Mouse (Mus musculus): ENCODE results near the gene Spsb3. TPM values are rescaled to one million over a fixed set of nuclear protein-coding genes. Genes with fewer than 3 reads are reported as not detected.

Gene Spsb3
- polyA plus RNA-seq, 1 experiment from 2014 or later, result 45.4 TPM

DNA sequence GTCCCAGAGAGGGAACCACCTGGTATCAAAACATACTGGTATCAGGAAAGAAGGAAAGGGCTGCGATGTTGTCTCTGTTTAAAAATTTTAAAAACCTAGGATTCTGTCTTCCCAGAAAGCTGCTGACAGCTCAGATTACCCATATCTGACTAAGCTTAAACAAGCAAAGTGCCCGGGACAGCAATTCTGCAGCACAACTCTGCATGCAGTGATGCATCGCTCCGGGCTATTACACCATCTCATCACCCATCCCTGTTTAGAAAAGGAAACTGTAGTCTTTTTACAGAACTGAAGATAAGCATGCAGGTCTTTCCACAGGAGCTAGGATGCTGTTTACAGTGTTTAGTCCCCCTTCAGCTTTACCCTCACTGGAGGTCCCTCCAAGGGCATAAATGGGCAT is 48.5 kb downstream of the Spsb3 start:
- Histone ChIP-seq H3K27me3 (replicated peaks; ENCODE audit: insufficient read depth, low read length) (no peaks in the 10 kb centered on the region), H3K36me3 (ENCODE audit: insufficient read depth, low read length) (no peaks in the 10 kb centered on the region), H3K9me3 (ENCODE audit: low read length) (no peaks in the 10 kb centered on the region), H3K4me2 (replicated peaks; ENCODE audit: low read depth, low read length) (no peak overlapping the region), H3K4me3 (ENCODE audit: low read depth, low read length) (no peak overlapping the region), H3K27ac (ENCODE audit: low read length) (no peak overlapping the region), H3K9ac (replicated peaks; ENCODE audit: low read depth) (peak overlapping the region; percentile 79; the same call in 1 of the 2 replicates), H3K4me1 (ENCODE audit: insufficient read depth, low read depth, low read length) (peaks cover 9% of the 10 kb centered on the region)
- no peak for TF ChIP-seq EP300 (IDR thresholded peaks at IDR 0.05)
- no peak for TF ChIP-seq CTCF (IDR thresholded peaks at IDR 0.05)
- DNase-seq (ENCODE audit: low spot score) (no peak), ATAC-seq (no peak)
- 55% methylated on average over 4 of the region's 4 CpGs for WGBS

GRCm38 (mm10) chr17:24935666-24936065 is 49.2 kb downstream of the Spsb3 start:
- Histone ChIP-seq H3K36me3 (ENCODE audit: insufficient read depth, low read length) (no peaks in the 10 kb centered on the region), H3K9me3 (ENCODE audit: low read length) (no peaks in the 10 kb centered on the region), H3K27me3 (replicated peaks; ENCODE audit: insufficient read depth, low read length) (no peaks in the 10 kb centered on the region), H3K27ac (ENCODE audit: low read length) (no peak overlapping the region), H3K4me2 (replicated peaks; ENCODE audit: low read depth, low read length) (peak overlapping the region; percentile 82), H3K4me1 (ENCODE audit: insufficient read depth, low read depth, low read length) (peaks cover 9% of the 10 kb centered on the region), H3K4me3 (ENCODE audit: low read depth, low read length) (peak overlapping the region; percentile 68), H3K9ac (replicated peaks; ENCODE audit: low read depth) (peak overlapping the region; percentile 79)
- TF ChIP-seq CTCF (IDR thresholded peaks at IDR 0.05), result no peak
- TF ChIP-seq EP300 (IDR thresholded peaks at IDR 0.05), result no peak
- DNase-seq (ENCODE audit: low spot score) (no peak), ATAC-seq (no peak)

DNA sequence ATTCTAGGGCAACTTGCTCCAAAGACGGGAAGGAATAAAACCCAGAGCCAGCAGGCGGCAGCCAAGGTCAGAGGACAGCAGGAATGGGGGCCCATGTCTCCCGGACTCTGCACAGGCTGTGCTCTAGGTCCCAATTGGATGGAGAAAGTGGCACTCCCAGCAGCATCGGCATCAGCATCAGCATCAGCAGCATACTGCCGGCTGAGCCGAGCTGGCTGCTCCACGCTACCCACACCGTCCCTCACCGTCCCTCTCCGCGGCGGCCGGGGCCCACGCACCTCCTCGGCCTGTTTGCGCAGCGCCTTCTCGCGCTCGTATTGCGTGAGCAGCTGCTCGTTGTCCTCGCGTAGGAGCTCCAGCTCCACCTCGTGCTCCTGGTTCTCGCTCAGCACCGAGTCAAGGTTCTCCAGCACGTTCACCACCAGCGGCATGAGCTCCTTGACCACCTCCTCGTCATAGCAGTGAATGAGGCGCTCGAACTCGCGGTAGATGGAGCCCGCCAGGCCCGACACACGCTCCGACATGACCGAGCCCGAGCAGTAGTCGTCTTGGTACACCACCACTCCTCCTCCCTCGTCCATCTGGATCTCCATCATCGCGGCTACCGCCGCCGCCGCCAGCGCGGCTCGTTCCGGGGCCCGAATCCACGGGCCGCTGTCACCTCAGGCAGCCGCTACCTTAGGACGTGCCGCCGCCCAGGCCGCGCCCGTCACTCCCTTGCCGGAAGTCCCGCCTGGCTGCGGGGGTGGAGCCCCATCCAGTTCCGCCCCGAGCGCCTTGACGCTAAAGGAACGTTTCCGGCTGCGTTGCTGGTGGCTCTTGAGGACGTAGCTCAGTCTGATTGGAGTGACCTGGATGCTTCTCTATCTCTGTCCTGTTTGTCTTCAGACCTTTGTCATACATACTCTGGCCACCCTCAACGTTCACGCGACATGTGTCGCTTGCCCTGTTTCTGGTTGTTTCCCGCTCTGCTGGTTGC is 50.1 kb downstream of the Spsb3 start, which contains the start of gene Mapk8ip3:
Mapk8ip3 (minus strand) TSS at position 719 of the 979 bp plus-strand sequence.
- peak; percentile 96 for DNase-seq (ENCODE audit: low spot score)
- H3K4me3 ChIP-seq (ENCODE audit: low read depth, low read length), result peak within 1 kb of the TSS; percentile 68
- 3% methylated on average over 73 of the region's 78 CpGs for WGBS
- no peak for TF ChIP-seq EP300 (IDR thresholded peaks at IDR 0.05)
- TF ChIP-seq CTCF (IDR thresholded peaks at IDR 0.05), result peak; percentile 51
- no peaks in the 10 kb centered on the region for H3K9me3 ChIP-seq (ENCODE audit: low read length)
- peak within 1 kb of the TSS; percentile 72 for H3K27ac ChIP-seq (ENCODE audit: low read length)
- peak within 1 kb of the TSS; percentile 79 for H3K9ac ChIP-seq (replicated peaks; ENCODE audit: low read depth)
- H3K4me2 ChIP-seq (replicated peaks; ENCODE audit: low read depth, low read length), result peak within 1 kb of the TSS; percentile 82
- peak; percentile 99 for ATAC-seq
- no peaks in the 10 kb centered on the region for H3K36me3 ChIP-seq (ENCODE audit: insufficient read depth, low read length)
- peaks cover 9% of the 10 kb centered on the region for H3K4me1 ChIP-seq (ENCODE audit: insufficient read depth, low read depth, low read length)
- no peaks in the 10 kb centered on the region for H3K27me3 ChIP-seq (replicated peaks; ENCODE audit: insufficient read depth, low read length)

GRCm38 (mm10) chr17:24937266-24937665 is 50.8 kb downstream of the Spsb3 start:
- H3K4me1 ChIP-seq (ENCODE audit: insufficient read depth, low read depth, low read length), result peaks cover 9% of the 10 kb centered on the region
- H3K4me2 ChIP-seq (replicated peaks; ENCODE audit: low read depth, low read length), result peak overlapping the region; percentile 82
- H3K36me3 ChIP-seq (ENCODE audit: insufficient read depth, low read length), result no peaks in the 10 kb centered on the region
- no peaks in the 10 kb centered on the region for H3K9me3 ChIP-seq (ENCODE audit: low read length)
- 42% methylated on average over 6 of the region's 6 CpGs for WGBS
- H3K9ac ChIP-seq (replicated peaks; ENCODE audit: low read depth), result peak overlapping the region; percentile 79; the same call in 1 of the 2 replicates
- no peaks in the 10 kb centered on the region for H3K27me3 ChIP-seq (replicated peaks; ENCODE audit: insufficient read depth, low read length)
- DNase-seq (ENCODE audit: low spot score), result no peak
- peak overlapping the region; percentile 68 for H3K4me3 ChIP-seq (ENCODE audit: low read depth, low read length)
- H3K27ac ChIP-seq (ENCODE audit: low read length), result peak overlapping the region; percentile 72
- no peak for ATAC-seq
- TF ChIP-seq EP300 (IDR thresholded peaks at IDR 0.05) (no peak), CTCF (IDR thresholded peaks at IDR 0.05) (peak; percentile 20)

Other genes starting within 250 kb of the Spsb3 start
- gene Slc9a3r2, start 236.3 kb upstream of the Spsb3 start, polyA plus RNA-seq (2015; fragmentation: Nextera tagmentation; extraction: Ambion mirVana), result 316 and 341 TPM in 2 replicates
- 8.6 and 10.3 TPM in 2 replicates for gene Npw, start 228.2 kb upstream of the Spsb3 start, polyA plus RNA-seq (2015; fragmentation: Nextera tagmentation; extraction: Ambion mirVana)
- gene Zfp598, start 217.0 kb upstream of the Spsb3 start, polyA plus RNA-seq (2015; fragmentation: Nextera tagmentation; extraction: Ambion mirVana), result 10.5 and 11.9 TPM in 2 replicates
- 0.19 and 0.33 TPM in 2 replicates for gene Syngr3, start 196.7 kb upstream of the Spsb3 start, polyA plus RNA-seq (2015; fragmentation: Nextera tagmentation; extraction: Ambion mirVana)
- 26.1 and 29.0 TPM in 2 replicates for gene Gfer, start 190.5 kb upstream of the Spsb3 start, polyA plus RNA-seq (2015; fragmentation: Nextera tagmentation; extraction: Ambion mirVana)
- gene Noxo1, start 190.4 kb upstream of the Spsb3 start, polyA plus RNA-seq (2015; fragmentation: Nextera tagmentation; extraction: Ambion mirVana), result 5.0 and 5.3 TPM in 2 replicates
- 26.8 and 33.4 TPM in 2 replicates for gene Tbl3, start 179.0 kb upstream of the Spsb3 start, polyA plus RNA-seq (2015; fragmentation: Nextera tagmentation; extraction: Ambion mirVana)
- gene Rnf151, start 168.6 kb upstream of the Spsb3 start, polyA plus RNA-seq (2015; fragmentation: Nextera tagmentation; extraction: Ambion mirVana), result not detected in 2 replicates
- 755 and 834 TPM in 2 replicates for gene Rps2, start 168.5 kb upstream of the Spsb3 start, polyA plus RNA-seq (2015; fragmentation: Nextera tagmentation; extraction: Ambion mirVana)
- 205 and 206 TPM in 2 replicates for gene Ndufb10, start 162.2 kb upstream of the Spsb3 start, polyA plus RNA-seq (2015; fragmentation: Nextera tagmentation; extraction: Ambion mirVana)
- gene Rpl3l, start 158.8 kb upstream of the Spsb3 start, polyA plus RNA-seq (2015; fragmentation: Nextera tagmentation; extraction: Ambion mirVana), result 0.19 and 0.31 TPM in 2 replicates
- 59.8 and 61.0 TPM in 2 replicates for gene Msrb1, start 150.0 kb upstream of the Spsb3 start, polyA plus RNA-seq (2015; fragmentation: Nextera tagmentation; extraction: Ambion mirVana)
- gene Hs3st6, start 133.7 kb upstream of the Spsb3 start, polyA plus RNA-seq (2015; fragmentation: Nextera tagmentation; extraction: Ambion mirVana), result 2.8 TPM in 2 replicates
- gene Meiob, start 82.4 kb upstream of the Spsb3 start, polyA plus RNA-seq (2015; fragmentation: Nextera tagmentation; extraction: Ambion mirVana), result 0.11 TPM in 1 of 2 replicates, not detected in the other
- 54.5 and 56.8 TPM in 2 replicates for gene Hagh, start 46.5 kb upstream of the Spsb3 start, polyA plus RNA-seq (2015; fragmentation: Nextera tagmentation; extraction: Ambion mirVana)
- gene Fahd1, start 36.3 kb upstream of the Spsb3 start, polyA plus RNA-seq (2015; fragmentation: Nextera tagmentation; extraction: Ambion mirVana), result 16.7 and 18.3 TPM in 2 replicates
- 4.5 and 4.8 TPM in 2 replicates for gene Igfals, start 20.6 kb upstream of the Spsb3 start, polyA plus RNA-seq (2015; fragmentation: Nextera tagmentation; extraction: Ambion mirVana)
- gene Nubp2, start 294 bp upstream of the Spsb3 start, polyA plus RNA-seq (2015; fragmentation: Nextera tagmentation; extraction: Ambion mirVana), result 41.3 and 51.3 TPM in 2 replicates
- 17.3 and 17.5 TPM in 2 replicates for gene Eme2, start 8.4 kb downstream of the Spsb3 start, polyA plus RNA-seq (2015; fragmentation: Nextera tagmentation; extraction: Ambion mirVana)
- gene Mrps34, start 8.5 kb downstream of the Spsb3 start, polyA plus RNA-seq (2015; fragmentation: Nextera tagmentation; extraction: Ambion mirVana), result 81.6 and 90.7 TPM in 2 replicates
- 44.3 and 44.7 TPM in 2 replicates for gene Nme3, start 9.9 kb downstream of the Spsb3 start, polyA plus RNA-seq (2015; fragmentation: Nextera tagmentation; extraction: Ambion mirVana)
- 9.7 and 11.1 TPM in 2 replicates for gene Mapk8ip3, start 50.3 kb downstream of the Spsb3 start, polyA plus RNA-seq (2015; fragmentation: Nextera tagmentation; extraction: Ambion mirVana)
- 21.9 and 27.1 TPM in 2 replicates for gene Jpt2, start 74.0 kb downstream of the Spsb3 start, polyA plus RNA-seq (2015; fragmentation: Nextera tagmentation; extraction: Ambion mirVana)
- gene Cramp1l, start 129.1 kb downstream of the Spsb3 start, polyA plus RNA-seq (2015; fragmentation: Nextera tagmentation; extraction: Ambion mirVana), result 3.3 TPM in 2 replicates
- gene Ift140, start 129.4 kb downstream of the Spsb3 start, polyA plus RNA-seq (2015; fragmentation: Nextera tagmentation; extraction: Ambion mirVana), result 6.8 and 7.9 TPM in 2 replicates
- gene Tmem204, start 196.9 kb downstream of the Spsb3 start, polyA plus RNA-seq (2015; fragmentation: Nextera tagmentation; extraction: Ambion mirVana), result 186 and 218 TPM in 2 replicates
- 13.7 and 13.9 TPM in 2 replicates for gene Telo2, start 229.3 kb downstream of the Spsb3 start, polyA plus RNA-seq (2015; fragmentation: Nextera tagmentation; extraction: Ambion mirVana)
- gene Ptx4, start 234.1 kb downstream of the Spsb3 start, polyA plus RNA-seq (2015; fragmentation: Nextera tagmentation; extraction: Ambion mirVana), result 0.25 and 0.32 TPM in 2 replicates
- 18.0 and 19.2 TPM in 2 replicates for gene Clcn7, start 246.7 kb downstream of the Spsb3 start, polyA plus RNA-seq (2015; fragmentation: Nextera tagmentation; extraction: Ambion mirVana)

Measured in lung, postnatal 0 days (tissue).